ENCODE assay signal across 1 mouse cellular context in the genomic region with DNA sequence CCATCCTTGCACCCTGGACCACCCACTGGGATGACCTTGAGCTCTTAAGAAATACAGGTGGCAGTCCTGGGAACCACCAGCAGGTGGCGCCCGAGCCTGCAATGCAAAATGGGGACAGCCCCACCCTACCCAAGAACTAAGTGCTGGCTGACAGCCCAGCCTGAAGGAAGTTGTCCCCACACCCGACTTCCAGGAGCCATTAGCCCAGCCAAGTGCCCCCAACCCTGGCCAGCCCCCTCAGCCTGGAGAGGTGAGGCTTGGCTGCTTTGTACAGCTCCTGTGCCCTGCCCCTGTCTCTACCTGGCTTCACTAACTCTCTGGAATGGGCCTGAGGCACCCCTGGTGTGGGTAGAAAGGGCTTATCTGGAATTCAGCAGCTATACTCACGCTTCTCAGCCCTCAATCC.
TF ChIP-seq lines count a peak whose summit lies in the region.

No protein-coding gene starts in this region.

TF ChIP-seq in C2C12, 6 proteins besides CTCF, POLR2A, EP300 and RAD21 (continued from another document):
- TF ChIP-seq USF1 (IDR thresholded peaks at IDR 0.05; ENCODE audit: low read depth) (no peak), FOSL1 (IDR thresholded peaks at IDR 0.05; ENCODE audit: insufficient read depth, low read length, poor library complexity, severe bottlenecking) (no peak), MYOG (IDR thresholded peaks at IDR 0.05; ENCODE audit: control insufficient read depth, extremely low read depth, insufficient read length) (no peak), CEBPB (IDR thresholded peaks at IDR 0.05; ENCODE audit: low read depth) (no peak)
TF ChIP-seq in C2C12: peak in this region for 0.
